In the genomic region with DNA sequence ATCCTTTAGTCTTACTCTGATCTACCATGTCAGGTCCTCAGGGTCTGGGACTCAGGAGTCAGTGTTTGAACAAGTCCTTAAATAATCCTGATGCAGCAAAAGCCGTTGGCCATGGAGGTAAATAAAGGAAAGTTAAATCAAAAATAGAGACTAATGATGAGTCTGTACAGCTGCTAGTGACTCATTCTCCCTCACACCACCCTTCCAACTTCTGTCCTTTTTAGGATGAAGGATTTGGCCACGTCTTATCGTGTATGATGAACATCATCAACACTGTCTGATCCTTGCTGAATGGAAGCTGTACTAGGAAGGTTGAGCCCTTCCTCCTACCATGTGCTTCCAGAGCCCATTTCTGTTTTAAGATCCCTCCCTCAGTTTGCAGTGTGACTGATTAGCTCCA, we compare ENCODE assay signal across 28 mouse cellular contexts. TPM values are rescaled to one million over a fixed set of nuclear protein-coding genes. Genes with fewer than 3 reads are reported as not detected.
DNase-seq lines count a peak whose midpoint lies in the region; ATAC-seq and TF ChIP-seq lines count a peak whose summit lies in the region.
"Had no signal": no experiment of that assay in that cellular context is flagged by ENCODE, and none has a peak within 500 bp of the region (broad histone marks: within the 10 kb centered on the region; RNA-seq: fewer than 3 reads in every experiment).

No protein-coding gene starts in this region.

- 0 out of 2 replicates have a peak overlapping the region, but pooled peaks have one; percentile 23 for H3K27ac ChIP-seq in embryonic facial prominence, embryonic 13.5 days
- no peak overlapping the region; the same call in 1 of the 2 replicates for H3K27ac ChIP-seq in embryonic facial prominence, embryonic 10.5 days (replicated peaks)
- H3K27ac ChIP-seq in lung, embryonic 16.5 days (ENCODE audit: low read length): peak overlapping the region; percentile 24; the same call in 1 of the 2 replicates
- H3K27ac ChIP-seq in stomach, embryonic 16.5 days (ENCODE audit: low read length): peak overlapping the region; percentile 25; the same call in 1 of the 2 replicates
- H3K27ac ChIP-seq in hindbrain, embryonic 12.5 days: no peak overlapping the region
- H3K27ac ChIP-seq: heart, adult 2 months; hindbrain, embryonic 10.5 days; hindbrain, postnatal 0 days; layer of hippocampus, adult 2 months; limb, embryonic 12.5 days; liver, embryonic 13.5 days; macrophage; midbrain, embryonic 10.5 days; neural tube, embryonic 15.5 days had no signal

- peaks cover 40% of the 10 kb centered on the region for H3K4me1 ChIP-seq in embryonic facial prominence, embryonic 13.5 days
- peaks cover 26% of the 10 kb centered on the region for H3K4me1 ChIP-seq in embryonic facial prominence, embryonic 10.5 days
- H3K4me1 ChIP-seq in lung, embryonic 16.5 days (replicated peaks; ENCODE audit: control insufficient read depth, insufficient read depth, low read length): peaks cover 24% of the 10 kb centered on the region
- peaks cover 3% of the 10 kb centered on the region; the same call in 1 of the 2 replicates for H3K4me1 ChIP-seq in lung, adult 2 months (ENCODE audit: control insufficient read depth, insufficient read depth, low read length)
- peaks cover 10% of the 10 kb centered on the region for H3K4me1 ChIP-seq in stomach, embryonic 16.5 days (ENCODE audit: control insufficient read depth, insufficient read depth, low read length)
- 0 out of 2 replicates have a peak, but pooled peaks cover 3% of the 10 kb centered on the region for H3K4me1 ChIP-seq in hindbrain, embryonic 12.5 days
- H3K4me1 ChIP-seq: hindbrain, embryonic 10.5 days; neural tube, embryonic 15.5 days had no signal

- H3K4me2 ChIP-seq in embryonic facial prominence, embryonic 13.5 days: no peak overlapping the region
- no peak overlapping the region for H3K4me2 ChIP-seq in lung, embryonic 16.5 days (ENCODE audit: low read depth, low read length)
- no peak overlapping the region for H3K4me2 ChIP-seq in stomach, embryonic 16.5 days (ENCODE audit: low read depth, low read length)
- H3K4me2 ChIP-seq in hindbrain, embryonic 12.5 days (replicated peaks): no peak overlapping the region
- H3K4me2 ChIP-seq: limb, embryonic 12.5 days; liver, embryonic 13.5 days; neural tube, embryonic 15.5 days had no signal

- no peak for ATAC-seq in embryonic facial prominence, embryonic 13.5 days (ENCODE audit: insufficient number of reproducible peaks, insufficient read depth, low FRiP score, low TSS enrichment, low read depth)
- ATAC-seq in lung, embryonic 16.5 days (ENCODE audit: low read depth): no peak
- ATAC-seq in stomach, embryonic 16.5 days (ENCODE audit: insufficient read depth, low FRiP score): peak; percentile 73; the same call in 1 of the 2 replicates
- ATAC-seq in activated CD4-positive, CD25-positive, alpha-beta regulatory T cell, adult 4 months: no peak
- ATAC-seq in hindbrain, embryonic 12.5 days (ENCODE audit: low FRiP score): no peak
- ATAC-seq: forebrain, postnatal 0 days; hindbrain, postnatal 0 days; intestine, embryonic 16.5 days; midbrain, embryonic 16.5 days had no signal

- no peak for TF ChIP-seq POLR2A in lung, adult 2 months (IDR thresholded peaks at IDR 0.05; ENCODE audit: borderline replicate concordance, extremely low read depth, low read depth, low read length)

- no peak for TF ChIP-seq CTCF in lung, adult 2 months (IDR thresholded peaks at IDR 0.05; ENCODE audit: insufficient read depth, low read length)

- H3K4me3 ChIP-seq in embryonic facial prominence, embryonic 13.5 days: no peak overlapping the region
- no peak overlapping the region for H3K4me3 ChIP-seq in embryonic facial prominence, embryonic 10.5 days
- H3K4me3 ChIP-seq in lung, embryonic 16.5 days (ENCODE audit: low read length): no peak overlapping the region
- no peak overlapping the region for H3K4me3 ChIP-seq in lung, adult 2 months (replicated peaks; ENCODE audit: extremely low read depth, low read depth, low read length)
- H3K4me3 ChIP-seq in stomach, embryonic 16.5 days (replicated peaks; ENCODE audit: low read length): no peak overlapping the region
- no peak overlapping the region for H3K4me3 ChIP-seq in hindbrain, embryonic 12.5 days
- H3K4me3 ChIP-seq: heart, adult 2 months; hindbrain, embryonic 10.5 days; layer of hippocampus, adult 2 months; limb, embryonic 12.5 days; liver, embryonic 13.5 days; midbrain, embryonic 10.5 days; neural tube, embryonic 15.5 days had no signal

- DNase-seq in embryonic facial prominence, embryonic 10.5 days (ENCODE audit: low spot score): no peak
- DNase-seq in lung, adult 2 months: no peak
- peak; percentile 62 for DNase-seq in NIH3T3 (ENCODE audit: low read depth)
- DNase-seq: adrenal gland, postnatal 10 days; cerebellum, adult 8-10 months; cerebellum, postnatal 36 days; forebrain, postnatal 0 days; gastrocnemius, postnatal 25 days; heart, adult 2 months; kidney, adult 9 months; kidney, postnatal 25 days; liver, embryonic 13.5 days had no signal

- H3K27me3 ChIP-seq in embryonic facial prominence, embryonic 13.5 days: no peaks in the 10 kb centered on the region
- H3K27me3 ChIP-seq in embryonic facial prominence, embryonic 10.5 days (replicated peaks; ENCODE audit: low read depth, poor library complexity, severe bottlenecking): no peaks in the 10 kb centered on the region
- H3K27me3 ChIP-seq in lung, embryonic 16.5 days (ENCODE audit: control insufficient read depth, insufficient read depth, low read depth, low read length): no peaks in the 10 kb centered on the region
- no peaks in the 10 kb centered on the region for H3K27me3 ChIP-seq in stomach, embryonic 16.5 days (ENCODE audit: control insufficient read depth, insufficient read depth, low read length)
- no peaks in the 10 kb centered on the region for H3K27me3 ChIP-seq in hindbrain, embryonic 12.5 days
- H3K27me3 ChIP-seq: CH12.LX; limb, embryonic 12.5 days; liver, embryonic 13.5 days; neural tube, embryonic 15.5 days had no signal

- no peak overlapping the region for H3K9ac ChIP-seq in embryonic facial prominence, embryonic 13.5 days
- H3K9ac ChIP-seq in lung, embryonic 16.5 days (ENCODE audit: low read length): no peak overlapping the region
- H3K9ac ChIP-seq in stomach, embryonic 16.5 days (ENCODE audit: low read length): no peak overlapping the region
- no peak overlapping the region for H3K9ac ChIP-seq in hindbrain, embryonic 12.5 days
- H3K9ac ChIP-seq: forebrain, postnatal 0 days; limb, embryonic 12.5 days; liver, embryonic 13.5 days; neural tube, embryonic 15.5 days had no signal

- 89% methylated on average over 3 of the region's 3 CpGs for WGBS in embryonic facial prominence, embryonic 13.5 days
- WGBS in embryonic facial prominence, embryonic 10.5 days: 90% methylated on average over 3 of the region's 3 CpGs
- 54% methylated on average over 3 of the region's 3 CpGs for WGBS in lung, embryonic 16.5 days
- whole genome bisulfite sequencing in lung, adult 2 months: 61% methylated on average over 3 of the region's 3 CpGs
- 39% methylated on average over 3 of the region's 3 CpGs for whole genome bisulfite sequencing in stomach, embryonic 16.5 days
- 87% methylated on average over 3 of the region's 3 CpGs for whole genome bisulfite sequencing in hindbrain, embryonic 12.5 days

- H3K9me3 ChIP-seq in embryonic facial prominence, embryonic 13.5 days: no peaks in the 10 kb centered on the region
- H3K9me3 ChIP-seq in embryonic facial prominence, embryonic 10.5 days: no peaks in the 10 kb centered on the region
- no peaks in the 10 kb centered on the region for H3K9me3 ChIP-seq in lung, embryonic 16.5 days (ENCODE audit: control insufficient read depth, low read length)
- H3K9me3 ChIP-seq in stomach, embryonic 16.5 days (replicated peaks; ENCODE audit: control insufficient read depth, low read length): no peaks in the 10 kb centered on the region
- H3K9me3 ChIP-seq in hindbrain, embryonic 12.5 days (replicated peaks): no peaks in the 10 kb centered on the region
- H3K9me3 ChIP-seq: hindbrain, embryonic 10.5 days; limb, embryonic 12.5 days; liver, embryonic 13.5 days; midbrain, embryonic 10.5 days; neural tube, embryonic 15.5 days had no signal

- H3K36me3 ChIP-seq in embryonic facial prominence, embryonic 13.5 days: no peaks in the 10 kb centered on the region
- H3K36me3 ChIP-seq in embryonic facial prominence, embryonic 10.5 days (replicated peaks): no peaks in the 10 kb centered on the region
- no peaks in the 10 kb centered on the region for H3K36me3 ChIP-seq in lung, embryonic 16.5 days (ENCODE audit: control insufficient read depth, insufficient read depth, low read length)
- H3K36me3 ChIP-seq in stomach, embryonic 16.5 days (ENCODE audit: control insufficient read depth, insufficient read depth, low read length): no peaks in the 10 kb centered on the region
- no peaks in the 10 kb centered on the region for H3K36me3 ChIP-seq in hindbrain, embryonic 12.5 days
- H3K36me3 ChIP-seq: G1E; hindbrain, embryonic 10.5 days; limb, embryonic 12.5 days; liver, embryonic 13.5 days; midbrain, embryonic 10.5 days; neural tube, embryonic 15.5 days had no signal

RNA-seq across cellular contexts. Expression of a gene that starts 23.1 kb away (rescaled TPM):
- polyA plus RNA-seq in embryonic facial prominence, embryonic 13.5 days (2015; fragmentation: Nextera tagmentation; extraction: Ambion mirVana): 51.5 and 55.0 TPM in 2 replicates
- polyA plus RNA-seq in embryonic facial prominence, embryonic 10.5 days (2016; fragmentation: Nextera tagmentation; extraction: Ambion mirVana): 44.9 and 46.2 TPM in 2 replicates
- polyA plus RNA-seq in lung, embryonic 16.5 days (2015; fragmentation: Nextera tagmentation; extraction: Ambion mirVana): 57.8 and 59.4 TPM in 2 replicates
- polyA plus RNA-seq in lung, adult 2 months (2012; rRNA removed): 53.0 and 55.6 TPM in 2 replicates
- polyA plus RNA-seq in stomach, embryonic 16.5 days (2015; fragmentation: Nextera tagmentation; extraction: Ambion mirVana): 25.7 and 28.3 TPM in 2 replicates
- polyA plus RNA-seq in activated CD4-positive, CD25-positive, alpha-beta regulatory T cell, adult 4 months (2017; shearing (Covaris generic)): not detected
- 34.5 and 43.7 TPM in 2 replicates for polyA plus RNA-seq in hindbrain, embryonic 12.5 days (2016; fragmentation: Nextera tagmentation; extraction: Ambion mirVana)
- polyA plus RNA-seq: G1E had no signal

Comparison
In these comparisons a context has a peak if more than half of its experiments do, and no peak if none do; other contexts are left out.
1. H3K27ac ChIP-seq: peak in embryonic facial prominence, embryonic 13.5 days (single experiment), lung, embryonic 16.5 days (single experiment) and stomach, embryonic 16.5 days (single experiment); none in embryonic facial prominence, embryonic 10.5 days (single experiment) and hindbrain, embryonic 12.5 days (single experiment).
2. RNA of a gene that starts 23.1 kb away (polyA plus RNA-seq): 57.8 to 59.4 TPM in lung, embryonic 16.5 days, 51.5 to 55.0 TPM in embryonic facial prominence, embryonic 13.5 days, 53.0 to 55.6 TPM in lung, adult 2 months, 44.9 to 46.2 TPM in embryonic facial prominence, embryonic 10.5 days, 34.5 to 43.7 TPM in hindbrain, embryonic 12.5 days and 25.7 to 28.3 TPM in stomach, embryonic 16.5 days; not detected in activated CD4-positive, CD25-positive, alpha-beta regulatory T cell, adult 4 months; every median in the first group is over 10 times any median in the second.